Mouse (Mus musculus) stomach, embryonic 16.5 days (tissue): Measurements from ENCODE around the gene Cav3. TPM values are rescaled to one million over a fixed set of nuclear protein-coding genes. Genes with fewer than 3 reads are reported as not detected.

ENCODE experiments used
- ATAC-seq: fragments of 200-750 bp; cut with Nextera tagmentation; 2 replicates; pipeline ENCODE4 v1.8.0; 2017; ENCODE audit warnings: moderate number of reproducible peaks, moderate TSS enrichment; ENCODE audit not compliant: insufficient read depth, low FRiP score
- H3K27ac ChIP-seq: fragments of 300-500 bp; sonication (generic); 2 replicates; pipeline ENCODE4 v1.5.1; 2014; ENCODE audit warnings: low read length
- H3K27me3 ChIP-seq: fragments of 300-500 bp; sonication (generic); 2 replicates; pipeline ENCODE4 v1.6.1; 2014; ENCODE audit warnings: low read length, control low read depth, mixed read lengths; ENCODE audit not compliant: control insufficient read depth, insufficient read depth
- H3K36me3 ChIP-seq: fragments of 300-500 bp; sonication (generic); 2 replicates; pipeline ENCODE4 v1.6.1; 2014; ENCODE audit warnings: low read length; ENCODE audit not compliant: control insufficient read depth, insufficient read depth
- H3K4me1 ChIP-seq: fragments of 300-500 bp; sonication (generic); 2 replicates; pipeline ENCODE4 v1.6.1; 2014; ENCODE audit warnings: low read length, control low read depth, mixed read lengths; ENCODE audit not compliant: control insufficient read depth, insufficient read depth
- H3K4me2 ChIP-seq: fragments of 300-500 bp; sonication (generic); 2 replicates; pipeline ENCODE4 v1.6.1; 2014; ENCODE audit warnings: low read depth, low read length, mixed read lengths
- H3K4me3 ChIP-seq: fragments of 300-500 bp; sonication (generic); replicated peaks from 2 replicates; pipeline ENCODE4 v1.5.1; 2014; ENCODE audit warnings: mild to moderate bottlenecking, low read length
- H3K9ac ChIP-seq: fragments of 300-500 bp; sonication (generic); 2 replicates; pipeline ENCODE4 v1.6.1; 2014; ENCODE audit warnings: low read length
- H3K9me3 ChIP-seq: fragments of 300-500 bp; sonication (generic); replicated peaks from 2 replicates; pipeline ENCODE4 v1.6.1; 2016; ENCODE audit warnings: low read length, control low read depth; ENCODE audit not compliant: control insufficient read depth
- WGBS: fragments of 180-500 bp; shearing (Covaris S2); extraction: QIAGEN DNeasy Blood & Tissue Kit; methylation state at CpG from one replicate; pipeline ENCODE4 v1.1.7; 2014; 5-methylcytosine and 5-hydroxymethylcytosine counted together
- polyA plus RNA-seq: library from polyadenylated mRNA; unstranded; fragments of >200 nt; fragmentation: Nextera tagmentation; extraction: Ambion mirVana; gene quantifications from 2 replicates; pipeline ENCODE4 v1.2.1, GENCODE M21; 2015

The Cav3 gene
- polyA plus RNA-seq, 1 experiment from 2014 or later: 14.6 TPM

GRCm38 (mm10) chr6:112501156-112501555, 41.9 kb downstream of the Cav3 start:
- Histone ChIP-seq H3K4me1 (no peaks in the 10 kb centered on the region), H3K9ac (no peak overlapping the region), H3K9me3 (no peaks in the 10 kb centered on the region), H3K36me3 (no peaks in the 10 kb centered on the region), H3K27me3 (no peaks in the 10 kb centered on the region), H3K27ac (no peak overlapping the region), H3K4me3 (no peak overlapping the region), H3K4me2 (no peak overlapping the region)
- no peak for ATAC-seq
- 64% methylated on average over 2 of the region's 2 CpGs for WGBS

- no peak overlapping the region for H3K9ac ChIP-seq
- H3K4me2 ChIP-seq: no peak overlapping the region
- H3K4me3 ChIP-seq: no peak overlapping the region
- H3K27me3 ChIP-seq: no peaks in the 10 kb centered on the region
- WGBS: 46% methylated on average over 2 of the region's 2 CpGs
- no peak for ATAC-seq
- H3K27ac ChIP-seq: no peak overlapping the region
- H3K9me3 ChIP-seq: no peaks in the 10 kb centered on the region
- H3K4me1 ChIP-seq: no peaks in the 10 kb centered on the region
- H3K36me3 ChIP-seq: no peaks in the 10 kb centered on the region
These were observed 48.3 kb downstream of the Cav3 start for GRCm38 (mm10) chr6:112507617-112508016.

GRCm38 (mm10) chr6:112509590-112510131, 50.4 kb downstream of the Cav3 start:
- Histone ChIP-seq H3K4me3 (no peak overlapping the region), H3K9me3 (no peaks in the 10 kb centered on the region), H3K36me3 (no peaks in the 10 kb centered on the region), H3K27ac (no peak overlapping the region), H3K27me3 (no peaks in the 10 kb centered on the region), H3K4me1 (no peaks in the 10 kb centered on the region), H3K9ac (no peak overlapping the region), H3K4me2 (no peak overlapping the region)
- 34% methylated on average over 2 of the region's 2 CpGs for WGBS
- ATAC-seq: peak; percentile 53

- Histone ChIP-seq H3K9me3 (no peaks in the 10 kb centered on the region), H3K4me2 (no peak overlapping the region), H3K9ac (no peak overlapping the region), H3K4me1 (no peaks in the 10 kb centered on the region), H3K36me3 (no peaks in the 10 kb centered on the region), H3K27me3 (no peaks in the 10 kb centered on the region), H3K27ac (no peak overlapping the region), H3K4me3 (no peak overlapping the region)
- no peak for ATAC-seq
- 52% methylated on average over 4 of the region's 4 CpGs for WGBS
These were observed 51.0 kb downstream of the Cav3 start for GRCm38 (mm10) chr6:112510346-112510745.

GRCm38 (mm10) chr6:112514591-112514990, 55.3 kb downstream of the Cav3 start:
- no peaks in the 10 kb centered on the region for H3K36me3 ChIP-seq
- no peaks in the 10 kb centered on the region for H3K27me3 ChIP-seq
- no peak overlapping the region for H3K4me3 ChIP-seq
- H3K9ac ChIP-seq: no peak overlapping the region
- no peaks in the 10 kb centered on the region for H3K9me3 ChIP-seq
- WGBS: 89% methylated on average over 6 of the region's 6 CpGs
- H3K27ac ChIP-seq: no peak overlapping the region
- H3K4me2 ChIP-seq: no peak overlapping the region
- no peak for ATAC-seq
- H3K4me1 ChIP-seq: no peaks in the 10 kb centered on the region

- no peak overlapping the region for H3K4me3 ChIP-seq
- H3K36me3 ChIP-seq: no peaks in the 10 kb centered on the region
- H3K27ac ChIP-seq: no peak overlapping the region
- no peak overlapping the region for H3K4me2 ChIP-seq
- no peaks in the 10 kb centered on the region for H3K9me3 ChIP-seq
- H3K4me1 ChIP-seq: no peaks in the 10 kb centered on the region
- no peak overlapping the region for H3K9ac ChIP-seq
- no peaks in the 10 kb centered on the region for H3K27me3 ChIP-seq
- WGBS: 37% methylated on average over 1 of the region's 1 CpGs
- no peak for ATAC-seq
These were observed 57.2 kb downstream of the Cav3 start for GRCm38 (mm10) chr6:112516496-112516895.

GRCm38 (mm10) chr6:112517572-112517971, 58.3 kb downstream of the Cav3 start:
- no peaks in the 10 kb centered on the region for H3K27me3 ChIP-seq
- no peak overlapping the region for H3K9ac ChIP-seq
- H3K36me3 ChIP-seq: no peaks in the 10 kb centered on the region
- no peak overlapping the region for H3K4me2 ChIP-seq
- no peak overlapping the region for H3K4me3 ChIP-seq
- no peak overlapping the region for H3K27ac ChIP-seq
- ATAC-seq: no peak
- H3K4me1 ChIP-seq: no peaks in the 10 kb centered on the region
- H3K9me3 ChIP-seq: no peaks in the 10 kb centered on the region
- 83% methylated on average over 3 of the region's 3 CpGs for WGBS

- WGBS: 69% methylated on average over 3 of the region's 3 CpGs
- ATAC-seq: no peak
- Histone ChIP-seq H3K9me3 (no peaks in the 10 kb centered on the region), H3K27ac (no peak overlapping the region), H3K36me3 (no peaks in the 10 kb centered on the region), H3K9ac (no peak overlapping the region), H3K4me3 (no peak overlapping the region), H3K27me3 (no peaks in the 10 kb centered on the region), H3K4me2 (no peak overlapping the region), H3K4me1 (no peaks in the 10 kb centered on the region)
These were observed 58.7 kb downstream of the Cav3 start for GRCm38 (mm10) chr6:112517991-112518390.
